Mouse (Mus musculus): ENCODE measurements at regions not wholly inside any gene's neighbourhood (a gene's known extent, or its start where the extent isn't known, plus 50 kb on each side); places are given as distances from the start of the nearest gene placed in this dataset.

DNA sequence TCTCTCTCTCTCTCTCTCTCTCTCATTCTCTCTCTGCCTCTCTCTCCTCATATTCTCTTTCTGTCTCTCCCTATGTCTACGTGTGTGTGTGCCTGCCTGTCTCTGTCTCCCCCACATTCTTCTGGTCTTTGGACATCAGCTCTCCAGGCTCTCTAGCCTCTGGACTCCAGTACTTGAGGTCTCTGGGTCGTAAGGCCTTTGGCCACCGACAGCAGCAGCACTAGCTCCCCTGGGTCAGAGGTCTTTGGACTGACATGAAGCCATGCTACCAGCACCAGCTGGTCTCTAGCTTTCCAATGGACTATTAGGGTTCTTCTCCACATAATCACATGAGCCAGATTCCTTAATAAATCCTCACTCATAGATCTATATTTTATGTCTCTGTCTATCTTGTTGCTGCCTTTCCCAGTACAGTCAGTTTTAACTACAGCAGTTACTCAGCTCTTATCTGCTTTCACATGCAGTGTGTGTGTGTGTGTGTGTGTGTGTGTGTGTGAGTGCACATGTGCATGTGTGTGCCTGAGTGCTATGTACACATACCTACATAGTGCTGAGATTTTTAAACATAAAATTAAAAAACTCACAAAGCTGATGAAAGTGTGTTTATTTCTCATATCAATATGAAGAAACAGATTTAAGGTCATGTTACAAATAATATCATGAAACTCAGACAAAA, 81.7 kb upstream of the Cpeb2 start:
- H3K9me3 ChIP-seq (replicated peaks; ENCODE audit: low read length): no peaks in the 10 kb centered on the region
- DNase-seq (ENCODE audit: low spot score): peak; percentile 16
- H3K27me3 ChIP-seq (ENCODE audit: insufficient read depth, low read length): no peaks in the 10 kb centered on the region
- H3K4me3 ChIP-seq (replicated peaks; ENCODE audit: low read depth, low read length): no peak overlapping the region
- WGBS: 50% methylated on average over 3 of the region's 3 CpGs
- H3K9ac ChIP-seq (ENCODE audit: low read depth, low read length): no peak overlapping the region
- H3K4me1 ChIP-seq (replicated peaks; ENCODE audit: insufficient read depth, low read length): no peaks in the 10 kb centered on the region
- TF ChIP-seq CTCF (IDR thresholded peaks at IDR 0.05; ENCODE audit: low read depth): no peak
- 0 out of 2 replicates have a peak, but pooled peaks have one; percentile 33 for ATAC-seq (replicated peaks; ENCODE audit: low FRiP score, low read depth)
- H3K36me3 ChIP-seq (ENCODE audit: insufficient read depth, low read length): no peaks in the 10 kb centered on the region
- H3K4me2 ChIP-seq (ENCODE audit: low read length): no peak overlapping the region
- no peak overlapping the region for H3K27ac ChIP-seq

DNA sequence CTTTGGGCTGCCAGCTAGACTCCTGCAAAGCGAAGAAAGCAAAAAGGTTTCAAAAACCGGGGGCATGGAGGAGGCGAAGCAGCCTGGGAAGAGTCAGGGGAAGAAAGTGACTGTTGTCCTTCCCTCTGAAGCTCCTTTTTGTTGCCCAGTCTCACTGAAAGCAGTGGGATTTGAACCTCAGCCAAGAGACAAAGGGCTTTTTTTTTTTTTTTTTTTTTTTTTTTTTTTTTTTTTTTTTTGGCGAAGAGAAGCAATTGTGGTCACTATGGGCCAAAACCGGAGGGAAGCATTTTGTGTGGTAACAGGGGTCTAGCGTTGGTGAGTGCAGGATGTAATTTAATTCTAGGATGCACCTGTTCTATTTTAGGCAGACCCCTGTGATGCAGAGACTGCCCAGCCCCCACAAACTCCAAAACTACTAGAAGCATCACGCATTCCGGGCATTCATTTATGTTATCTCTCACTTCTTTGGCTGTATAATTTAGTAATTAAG, 80.8 kb upstream of the Cpeb2 start:
- Histone ChIP-seq H3K4me1 (replicated peaks; ENCODE audit: insufficient read depth, low read length) (no peaks in the 10 kb centered on the region), H3K9ac (ENCODE audit: low read depth, low read length) (no peak overlapping the region), H3K27me3 (ENCODE audit: insufficient read depth, low read length) (no peaks in the 10 kb centered on the region), H3K4me3 (replicated peaks; ENCODE audit: low read depth, low read length) (no peak overlapping the region), H3K27ac (no peak overlapping the region), H3K9me3 (replicated peaks; ENCODE audit: low read length) (no peaks in the 10 kb centered on the region), H3K36me3 (ENCODE audit: insufficient read depth, low read length) (no peaks in the 10 kb centered on the region), H3K4me2 (ENCODE audit: low read length) (no peak overlapping the region)
- 52% methylated on average over 8 of the region's 8 CpGs for WGBS
- ATAC-seq (replicated peaks; ENCODE audit: low FRiP score, low read depth) (no peak), DNase-seq (ENCODE audit: low spot score) (no peak)
- TF ChIP-seq CTCF (IDR thresholded peaks at IDR 0.05; ENCODE audit: low read depth): no peak

DNA sequence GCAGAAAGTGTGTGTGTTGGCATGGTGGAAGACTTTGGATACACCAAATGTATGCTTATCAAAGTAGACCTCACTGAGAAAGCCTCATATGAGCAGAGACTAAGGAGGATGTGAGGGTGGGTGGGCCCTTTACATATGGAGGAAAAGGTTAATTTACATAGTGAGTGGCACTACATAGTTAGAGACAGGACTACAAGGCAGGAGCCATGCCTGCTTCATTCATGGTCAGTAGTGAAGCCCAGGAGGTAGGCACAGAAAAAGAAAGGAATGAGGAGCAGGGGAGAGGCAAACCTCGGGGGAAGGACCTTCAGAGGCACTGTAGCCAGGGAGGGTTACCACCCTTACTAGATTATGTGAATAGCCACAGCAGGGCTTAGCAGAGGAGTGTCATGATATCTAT, 80.1 kb upstream of the Cpeb2 start:
- Histone ChIP-seq H3K36me3 (ENCODE audit: insufficient read depth, low read length) (no peaks in the 10 kb centered on the region), H3K9me3 (replicated peaks; ENCODE audit: low read length) (no peaks in the 10 kb centered on the region), H3K9ac (ENCODE audit: low read depth, low read length) (no peak overlapping the region), H3K27ac (no peak overlapping the region), H3K4me3 (replicated peaks; ENCODE audit: low read depth, low read length) (no peak overlapping the region), H3K27me3 (ENCODE audit: insufficient read depth, low read length) (no peaks in the 10 kb centered on the region), H3K4me1 (replicated peaks; ENCODE audit: insufficient read depth, low read length) (no peaks in the 10 kb centered on the region), H3K4me2 (ENCODE audit: low read length) (no peak overlapping the region)
- TF ChIP-seq CTCF (IDR thresholded peaks at IDR 0.05; ENCODE audit: low read depth): no peak
- no peak for DNase-seq (ENCODE audit: low spot score)
- WGBS: 63% methylated on average over 1 of the region's 1 CpGs
- ATAC-seq (replicated peaks; ENCODE audit: low FRiP score, low read depth): no peak

DNA sequence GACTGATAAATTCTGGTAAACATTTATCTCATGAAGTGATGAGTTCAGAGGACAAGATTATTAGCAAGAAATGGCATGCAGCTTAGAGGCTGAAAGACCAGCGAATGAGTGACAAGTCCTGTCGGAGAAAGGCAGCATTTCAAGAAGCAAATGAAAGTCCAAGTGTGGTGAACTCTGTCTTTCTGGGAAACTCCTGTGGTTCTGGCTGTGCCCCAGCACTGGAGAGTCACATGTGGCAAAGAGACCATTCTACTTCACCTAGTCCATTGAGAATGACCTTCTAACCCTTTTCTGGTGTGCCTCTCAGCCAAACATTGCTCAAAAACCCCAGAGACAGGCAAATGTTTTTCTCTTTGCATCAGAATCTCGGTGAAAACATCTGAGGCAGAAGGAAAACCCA, 76.2 kb upstream of the Cpeb2 start:
- H3K27me3 ChIP-seq (ENCODE audit: insufficient read depth, low read length): no peaks in the 10 kb centered on the region
- no peak overlapping the region for H3K4me2 ChIP-seq (ENCODE audit: low read length)
- H3K4me1 ChIP-seq (replicated peaks; ENCODE audit: insufficient read depth, low read length): no peaks in the 10 kb centered on the region
- no peaks in the 10 kb centered on the region for H3K36me3 ChIP-seq (ENCODE audit: insufficient read depth, low read length)
- WGBS: 85% methylated on average over 3 of the region's 3 CpGs
- no peak overlapping the region for H3K4me3 ChIP-seq (replicated peaks; ENCODE audit: low read depth, low read length)
- H3K27ac ChIP-seq: no peak overlapping the region
- no peak overlapping the region for H3K9ac ChIP-seq (ENCODE audit: low read depth, low read length)
- H3K9me3 ChIP-seq (replicated peaks; ENCODE audit: low read length): no peaks in the 10 kb centered on the region
- TF ChIP-seq CTCF (IDR thresholded peaks at IDR 0.05; ENCODE audit: low read depth): no peak
- ATAC-seq (replicated peaks; ENCODE audit: low FRiP score, low read depth) (no peak), DNase-seq (ENCODE audit: low spot score) (no peak)

DNA sequence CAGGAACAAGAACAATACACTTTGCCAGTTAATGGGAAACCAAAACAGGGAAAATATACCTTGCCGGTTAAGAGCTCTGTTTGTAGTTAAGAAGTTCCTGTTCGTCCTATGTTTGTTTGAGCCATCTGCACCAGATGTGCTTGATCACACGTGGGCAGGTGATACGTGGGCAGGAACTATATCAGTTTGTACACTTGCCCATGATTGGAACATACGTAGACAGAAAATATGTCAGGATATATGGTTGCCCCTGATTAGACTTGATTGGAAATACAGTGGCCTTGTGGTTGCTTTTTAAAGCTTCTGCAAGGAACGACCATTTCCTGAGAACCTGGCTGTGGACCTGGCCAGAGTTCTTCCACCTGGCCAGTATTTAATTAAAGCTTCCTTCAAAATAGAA, 72.8 kb upstream of the Cpeb2 start:
- ATAC-seq (replicated peaks; ENCODE audit: low FRiP score, low read depth) (no peak), DNase-seq (ENCODE audit: low spot score) (no peak)
- Histone ChIP-seq H3K9ac (ENCODE audit: low read depth, low read length) (no peak overlapping the region), H3K4me1 (replicated peaks; ENCODE audit: insufficient read depth, low read length) (no peaks in the 10 kb centered on the region), H3K4me3 (replicated peaks; ENCODE audit: low read depth, low read length) (no peak overlapping the region), H3K27ac (no peak overlapping the region), H3K36me3 (ENCODE audit: insufficient read depth, low read length) (no peaks in the 10 kb centered on the region), H3K9me3 (replicated peaks; ENCODE audit: low read length) (no peaks in the 10 kb centered on the region), H3K4me2 (ENCODE audit: low read length) (no peak overlapping the region), H3K27me3 (ENCODE audit: insufficient read depth, low read length) (no peaks in the 10 kb centered on the region)
- 72% methylated on average over 6 of the region's 6 CpGs for WGBS
- TF ChIP-seq CTCF (IDR thresholded peaks at IDR 0.05; ENCODE audit: low read depth): no peak

DNA sequence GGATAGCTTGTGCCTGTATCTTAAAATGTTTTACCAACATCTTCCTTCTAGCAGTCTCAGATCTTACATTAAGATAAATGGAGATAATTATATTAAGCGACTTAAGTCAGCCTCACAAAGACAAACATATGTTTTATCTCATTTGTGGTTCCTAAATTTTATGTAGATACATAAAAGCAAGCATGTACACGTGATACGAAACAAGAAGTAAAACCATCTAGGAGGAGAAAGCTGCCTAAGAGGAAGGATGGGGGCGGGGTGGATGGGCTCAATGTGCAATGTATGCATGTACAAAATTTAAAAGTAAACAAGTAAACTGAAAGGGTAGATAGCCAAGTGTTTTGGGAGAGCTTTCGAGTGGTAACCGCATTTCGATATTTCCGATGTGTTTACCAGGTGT, 51.5 kb upstream of the Cpeb2 start:
- H3K9ac ChIP-seq (ENCODE audit: low read depth, low read length): no peak overlapping the region

More for the DNA sequence above, 51.5 kb upstream of the Cpeb2 start:
- no peak overlapping the region for H3K4me2 ChIP-seq (ENCODE audit: low read length)
- no peak for ATAC-seq (replicated peaks; ENCODE audit: low FRiP score, low read depth)
- no peak overlapping the region for H3K27ac ChIP-seq
- no peaks in the 10 kb centered on the region for H3K27me3 ChIP-seq (ENCODE audit: insufficient read depth, low read length)
- H3K36me3 ChIP-seq (ENCODE audit: insufficient read depth, low read length): no peaks in the 10 kb centered on the region
- 75% methylated on average over 8 of the region's 8 CpGs for WGBS
- H3K4me1 ChIP-seq (replicated peaks; ENCODE audit: insufficient read depth, low read length): no peaks in the 10 kb centered on the region
- H3K9me3 ChIP-seq (replicated peaks; ENCODE audit: low read length): no peaks in the 10 kb centered on the region
- TF ChIP-seq CTCF (IDR thresholded peaks at IDR 0.05; ENCODE audit: low read depth): no peak
- DNase-seq (ENCODE audit: low spot score): peak; percentile 25
- H3K4me3 ChIP-seq (replicated peaks; ENCODE audit: low read depth, low read length): no peak overlapping the region

Measured in kidney, postnatal 0 days (tissue).